Mouse (Mus musculus) thymus, postnatal 0 days (tissue): ENCODE measurements at regions not wholly inside any gene's neighbourhood (a gene's known extent, or its start where the extent isn't known, plus 50 kb on each side); places are given as distances from the start of the nearest gene placed in this dataset.

ENCODE experiments used
- DNase-seq: peaks from one replicate; pipeline ENCODE4 v3.0.0-alpha.2; 2015; ENCODE audit warnings: low spot score

DNA sequence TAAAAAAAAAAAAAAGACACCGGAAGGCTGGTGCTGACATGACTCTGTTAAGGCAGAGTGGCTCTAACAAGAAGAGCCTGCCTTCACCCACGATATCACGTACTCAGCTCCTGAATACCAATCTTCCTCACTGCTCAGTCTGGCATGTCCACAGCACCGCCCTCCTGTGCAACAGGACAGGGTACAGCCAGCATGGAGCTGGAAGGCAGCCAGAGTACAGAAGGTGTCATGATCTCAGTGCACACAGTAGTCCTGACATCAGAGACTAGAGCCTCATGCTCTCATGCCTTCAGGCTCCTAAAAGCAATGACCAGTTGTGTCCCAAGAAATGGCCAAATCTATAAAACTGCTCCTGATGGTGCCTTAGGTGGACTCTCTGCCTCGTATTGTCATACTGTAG lies 229.7 kb upstream of the Zdhhc25 start:
- no peak for DNase-seq

DNA sequence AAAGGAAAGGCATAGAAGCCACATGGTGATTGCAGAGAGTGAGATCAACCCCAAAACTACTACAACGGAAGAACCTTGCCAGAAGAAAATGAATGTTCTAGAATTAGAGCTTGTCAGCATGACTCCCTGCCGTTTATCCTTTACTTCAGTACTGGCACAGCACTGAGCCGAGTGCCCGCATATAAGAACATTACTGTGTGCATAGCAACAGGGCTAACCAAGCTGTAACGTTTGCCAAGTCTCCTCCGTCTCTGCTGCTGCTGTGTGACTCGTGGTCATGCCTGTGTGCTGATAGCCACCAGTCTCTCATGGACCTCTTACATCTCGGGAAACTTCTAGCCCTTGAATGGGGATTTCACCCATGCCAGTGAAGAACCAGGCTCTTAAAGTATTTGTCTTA lies 228.1 kb upstream of the Zdhhc25 start:
- DNase-seq, result no peak

DNA sequence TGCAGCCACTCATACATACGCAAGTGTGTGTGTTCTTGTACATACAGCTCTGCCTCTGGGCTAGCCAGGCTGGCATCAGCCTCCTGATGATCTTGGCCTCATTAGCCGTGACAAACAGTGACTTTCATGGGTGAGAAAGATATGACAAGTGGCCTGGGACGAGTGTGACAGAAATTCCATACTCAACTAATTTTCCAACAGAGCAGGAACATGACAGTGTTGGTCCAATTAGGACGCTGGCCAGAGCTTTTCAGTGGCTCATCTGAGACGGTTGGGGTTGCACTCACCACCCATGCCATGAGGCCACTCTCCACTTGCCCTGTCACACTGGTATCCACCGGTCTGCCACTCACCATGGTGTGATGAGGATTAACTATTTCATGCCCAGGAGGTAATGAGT lies 226.2 kb upstream of the Zdhhc25 start:
- no peak for DNase-seq

GRCm38 (mm10) chr15:88379342-88379741 lies 220.8 kb upstream of the Zdhhc25 start:
- no peak for DNase-seq

GRCm38 (mm10) chr15:88379951-88380623 lies 220.0 kb upstream of the Zdhhc25 start:
- DNase-seq, result no peak

GRCm38 (mm10) chr15:88381419-88381818 lies 218.7 kb upstream of the Zdhhc25 start:
- DNase-seq, result no peak

DNA sequence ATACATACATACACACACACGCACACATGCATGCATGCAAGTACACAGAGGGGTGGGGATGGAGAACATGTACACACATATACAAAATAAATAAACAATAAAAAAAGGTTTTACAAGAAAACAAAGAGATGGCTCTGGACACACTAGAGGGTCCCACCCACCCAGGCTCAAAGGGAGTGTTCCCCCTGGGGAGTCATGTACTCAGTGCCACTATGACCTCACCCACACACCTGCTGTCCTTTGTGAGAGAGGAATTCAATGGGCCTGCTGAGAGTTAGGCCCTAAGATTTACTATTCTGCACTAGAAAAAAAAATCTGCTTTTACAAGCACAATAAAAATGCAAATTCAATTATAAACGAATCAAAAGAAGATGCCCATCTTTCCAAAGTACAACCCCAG lies 214.2 kb upstream of the Zdhhc25 start:
- DNase-seq, result no peak

- no peak for DNase-seq
Measured at GRCm38 (mm10) chr15:88386711-88387110, 213.4 kb upstream of the Zdhhc25 start.

GRCm38 (mm10) chr15:88391822-88392221 lies 208.3 kb upstream of the Zdhhc25 start:
- no peak for DNase-seq

DNA sequence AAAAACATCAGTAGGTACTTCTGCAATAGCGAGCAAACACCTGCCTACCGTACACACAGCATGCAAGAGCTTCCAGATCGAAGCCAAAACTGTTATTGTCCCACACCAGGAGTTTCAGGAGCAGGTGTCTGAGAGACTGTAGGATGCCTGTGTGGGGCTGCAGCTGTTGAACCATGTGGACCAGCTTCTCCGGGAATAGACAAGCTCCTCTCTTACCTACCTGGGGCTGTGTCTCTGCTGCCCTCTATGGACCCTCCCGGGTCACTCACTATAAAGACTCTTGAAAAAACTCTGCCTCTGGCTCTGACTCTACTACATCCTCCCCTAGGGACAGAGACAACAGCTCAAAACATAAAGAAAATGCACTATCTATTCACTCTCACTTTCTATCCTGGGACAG lies 201.0 kb upstream of the Zdhhc25 start:
- DNase-seq, result no peak

- no peak for DNase-seq
Measured at GRCm38 (mm10) chr15:88399989-88400388, 200.1 kb upstream of the Zdhhc25 start.

- no peak for DNase-seq
Measured at GRCm38 (mm10) chr15:88400787-88401186, 199.3 kb upstream of the Zdhhc25 start.

GRCm38 (mm10) chr15:88408461-88409379 lies 191.4 kb upstream of the Zdhhc25 start:
- no peak for DNase-seq

DNA sequence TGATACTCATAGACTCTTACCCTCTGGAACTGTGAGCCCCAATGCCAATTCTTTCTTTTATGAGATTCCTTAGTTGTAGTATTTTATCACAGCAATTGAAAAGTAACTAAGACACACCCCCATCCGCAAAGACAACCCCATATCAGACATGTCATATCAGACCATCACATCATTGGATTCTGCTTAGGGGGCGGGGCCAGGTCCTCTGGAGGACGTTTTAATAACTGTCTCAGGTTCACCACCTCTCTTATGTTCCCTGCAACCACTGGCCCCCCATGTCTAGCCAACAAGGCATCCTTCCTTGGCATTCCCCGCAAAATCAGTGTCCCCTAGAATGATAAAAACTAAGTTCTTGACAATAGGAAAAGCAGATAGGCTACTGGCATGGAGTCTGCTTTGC lies 185.9 kb upstream of the Zdhhc25 start:
- DNase-seq, result no peak

GRCm38 (mm10) chr15:88418881-88419280 lies 181.2 kb upstream of the Zdhhc25 start:
- no peak for DNase-seq

DNA sequence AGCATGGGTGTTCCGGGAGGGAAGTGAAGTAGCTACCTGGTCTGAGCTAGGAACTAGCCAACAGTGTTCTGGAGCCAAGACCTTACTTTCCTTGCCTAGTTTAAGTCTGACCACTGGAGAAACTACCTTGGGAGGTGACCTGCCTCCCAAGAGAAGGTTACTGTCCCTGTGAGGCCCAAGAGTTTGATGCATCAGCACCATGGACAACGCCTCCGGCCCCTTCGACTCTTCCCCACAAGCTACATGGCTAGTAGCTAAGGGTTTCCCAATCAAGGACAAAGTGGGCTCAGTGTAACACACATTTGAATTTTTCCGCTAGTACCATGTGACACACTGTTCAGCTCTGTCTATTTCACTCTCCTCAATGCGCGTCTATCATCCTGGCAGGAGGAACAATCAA lies 171.7 kb upstream of the Zdhhc25 start:
- DNase-seq, result no peak

GRCm38 (mm10) chr15:88430941-88431340 lies 169.2 kb upstream of the Zdhhc25 start:
- DNase-seq, result no peak

- DNase-seq, result no peak
Measured at GRCm38 (mm10) chr15:88448272-88448671, 151.8 kb upstream of the Zdhhc25 start.

DNA sequence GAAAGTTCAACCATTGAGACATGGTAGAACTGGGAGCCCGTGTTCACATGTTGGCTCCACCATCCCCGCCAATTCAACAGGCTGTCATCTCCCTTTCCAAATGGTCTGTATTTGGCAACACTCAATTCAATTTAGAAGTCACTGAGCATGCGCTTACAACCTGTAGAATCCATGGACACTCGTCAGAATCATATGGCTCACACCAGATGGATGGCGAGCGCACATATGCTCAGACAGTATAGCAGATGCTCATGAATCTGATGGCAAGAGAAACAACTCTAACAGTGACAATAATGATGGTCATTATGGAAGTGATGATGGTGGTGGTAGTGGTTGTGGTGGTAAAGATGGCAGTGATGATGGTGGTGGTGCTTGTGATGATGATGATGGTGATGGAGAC lies 148.9 kb upstream of the Zdhhc25 start:
- no peak for DNase-seq

- no peak for DNase-seq
Measured at GRCm38 (mm10) chr15:88468107-88468506, 132.0 kb upstream of the Zdhhc25 start.

DNA sequence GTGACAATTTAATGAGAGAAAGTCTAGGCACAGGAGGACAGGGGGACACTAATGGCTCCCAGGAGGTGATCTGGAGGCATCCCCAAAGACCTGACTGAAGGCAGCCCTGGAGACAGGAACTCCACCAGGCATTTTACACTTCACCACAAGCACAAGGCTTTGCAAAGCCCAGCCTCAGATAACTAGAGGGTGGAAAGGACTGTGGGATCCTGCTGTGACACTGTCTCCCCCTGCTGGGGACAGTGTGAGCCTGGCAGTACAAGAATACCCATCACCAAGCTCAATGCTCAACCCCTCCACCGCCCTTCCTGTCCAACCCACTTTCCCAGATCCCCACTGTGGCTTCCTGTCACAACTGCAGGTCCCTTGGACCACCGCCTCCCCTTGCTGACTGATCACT lies 131.3 kb upstream of the Zdhhc25 start:
- DNase-seq, result no peak

- no peak for DNase-seq
Measured at GRCm38 (mm10) chr15:88469508-88470455, 130.3 kb upstream of the Zdhhc25 start.
